Mouse (Mus musculus): Measurements from ENCODE around the gene Olfr686. TPM values are rescaled to one million over a fixed set of nuclear protein-coding genes. Genes with fewer than 3 reads are reported as not detected.

Olfr686 gene
- polyA plus RNA-seq (2012; rRNA removed): not detected in 2 replicates

GRCm38 (mm10) chr7:105207385-105207784 is at the start of gene Olfr686:
Gene Olfr686, minus strand, starts transcription at chr7:105207485.
- no peak for DNase-seq (ENCODE audit: low spot score)

GRCm38 (mm10) chr7:105256656-105257055 is 49.4 kb upstream of the Olfr686 start:
- no peak for DNase-seq (ENCODE audit: low spot score)

- DNase-seq (ENCODE audit: low spot score): no peak
Measured at GRCm38 (mm10) chr7:105248197-105248596, 40.9 kb upstream of the Olfr686 start.

DNA sequence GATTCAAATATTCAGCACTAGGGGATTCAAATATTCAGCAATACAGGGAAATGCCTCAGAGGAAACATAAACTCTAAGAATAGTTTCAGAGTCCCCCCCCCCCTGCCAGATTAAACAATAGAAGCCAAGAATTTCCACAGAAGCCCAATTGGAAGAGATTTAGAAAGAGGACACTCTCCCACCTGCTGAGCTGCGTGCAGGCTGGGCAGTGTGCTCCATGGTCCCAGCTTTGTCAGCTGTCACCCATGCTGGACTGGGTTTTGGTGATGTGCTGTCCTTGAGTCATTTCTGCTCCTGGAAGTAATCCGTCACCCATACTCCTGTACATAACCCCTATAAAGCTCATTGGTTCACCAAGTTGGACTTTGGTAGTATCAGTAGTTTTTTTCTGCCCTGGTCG is 40.4 kb upstream of the Olfr686 start:
- no peak for DNase-seq (ENCODE audit: low spot score)

GRCm38 (mm10) chr7:105229386-105229785 is 22.1 kb upstream of the Olfr686 start:
- no peak for DNase-seq (ENCODE audit: low spot score)

GRCm38 (mm10) chr7:105228138-105228537 is 20.9 kb upstream of the Olfr686 start:
- DNase-seq (ENCODE audit: low spot score): no peak

- DNase-seq (ENCODE audit: low spot score): no peak
Measured at GRCm38 (mm10) chr7:105226703-105227102, 19.4 kb upstream of the Olfr686 start.

- no peak for DNase-seq (ENCODE audit: low spot score)
Measured at GRCm38 (mm10) chr7:105226072-105226471, 18.8 kb upstream of the Olfr686 start.

GRCm38 (mm10) chr7:105218281-105218680 is 11.0 kb upstream of the Olfr686 start:
- no peak for DNase-seq (ENCODE audit: low spot score)

- DNase-seq (ENCODE audit: low spot score): no peak
Measured at GRCm38 (mm10) chr7:105214761-105215160, 7.5 kb upstream of the Olfr686 start.

GRCm38 (mm10) chr7:105185912-105186311 is 21.4 kb downstream of the Olfr686 start, which contains the start of gene Olfr685:
Gene Olfr685, minus strand, starts transcription at chr7:105186012.
- DNase-seq (ENCODE audit: low spot score): no peak

- no peak for DNase-seq (ENCODE audit: low spot score)
Measured at GRCm38 (mm10) chr7:105170773-105171172, 36.5 kb downstream of the Olfr686 start.

DNA sequence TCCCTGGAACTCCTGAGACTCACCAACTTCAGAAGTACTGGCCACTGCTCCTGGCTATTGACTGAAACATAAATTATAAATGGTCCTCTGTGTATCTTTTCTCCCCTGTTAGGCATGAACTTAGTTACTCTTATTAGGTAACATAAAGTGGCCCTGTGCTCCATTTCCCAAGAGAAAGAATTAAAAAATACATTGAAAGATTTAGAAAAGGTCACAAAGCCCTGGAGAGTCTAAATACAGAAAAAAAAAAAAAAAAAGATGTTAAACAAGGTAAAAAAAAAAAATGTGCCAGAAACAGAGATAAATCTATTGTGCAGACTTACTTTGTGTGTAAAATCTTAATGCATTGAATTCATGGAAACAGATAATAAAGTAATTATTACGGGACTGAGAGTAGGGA is 43.7 kb downstream of the Olfr686 start, which contains the start of gene Olfr684:
Gene Olfr684, minus strand, starts transcription at position 101 of the 400 bp plus-strand sequence.
- no peak for DNase-seq (ENCODE audit: low spot score)

Other genes starting within 250 kb of the Olfr686 start
- gene Olfr670, start 244.9 kb downstream of the Olfr686 start, polyA plus RNA-seq (2012; rRNA removed): not detected in 2 replicates
- gene Olfr671, start 228.4 kb downstream of the Olfr686 start, polyA plus RNA-seq (2012; rRNA removed): not detected in 2 replicates
- gene Olfr672, start 205.5 kb downstream of the Olfr686 start, polyA plus RNA-seq (2012; rRNA removed): not detected in 2 replicates
- gene Olfr675, start 179.0 kb downstream of the Olfr686 start, polyA plus RNA-seq (2012; rRNA removed): not detected in 2 replicates
- not detected in 2 replicates for gene Olfr676, start 174.8 kb downstream of the Olfr686 start, polyA plus RNA-seq (2012; rRNA removed)
- gene Olfr677, start 156.1 kb downstream of the Olfr686 start, polyA plus RNA-seq (2012; rRNA removed): not detected in 2 replicates
- not detected in 2 replicates for gene Olfr678, start 143.0 kb downstream of the Olfr686 start, polyA plus RNA-seq (2012; rRNA removed)
- not detected in 2 replicates for gene Olfr679, start 126.3 kb downstream of the Olfr686 start, polyA plus RNA-seq (2012; rRNA removed)
- not detected in 2 replicates for gene Olfr680-ps1, start 114.7 kb downstream of the Olfr686 start, polyA plus RNA-seq (2012; rRNA removed)
- not detected in 2 replicates for gene Olfr681, start 90.6 kb downstream of the Olfr686 start, polyA plus RNA-seq (2012; rRNA removed)
- gene Olfr683, start 60.5 kb downstream of the Olfr686 start, polyA plus RNA-seq (2012; rRNA removed): not detected in 2 replicates
- not detected in 2 replicates for gene Olfr684, start 43.8 kb downstream of the Olfr686 start, polyA plus RNA-seq (2012; rRNA removed)
- gene Olfr685, start 21.5 kb downstream of the Olfr686 start, polyA plus RNA-seq (2012; rRNA removed): not detected in 2 replicates
- not detected in 2 replicates for gene Olfr688, start 80.6 kb upstream of the Olfr686 start, polyA plus RNA-seq (2012; rRNA removed)
- not detected in 2 replicates for gene Olfr689, start 103.7 kb upstream of the Olfr686 start, polyA plus RNA-seq (2012; rRNA removed)
- not detected in 2 replicates for gene Olfr690, start 126.6 kb upstream of the Olfr686 start, polyA plus RNA-seq (2012; rRNA removed)
- 0.03 TPM in 1 of 2 replicates, not detected in the other for gene Olfr691, start 134.8 kb upstream of the Olfr686 start, polyA plus RNA-seq (2012; rRNA removed)
- not detected in 2 replicates for gene Olfr692, start 160.7 kb upstream of the Olfr686 start, polyA plus RNA-seq (2012; rRNA removed)
- not detected in 2 replicates for gene Gm5901, start 167.6 kb upstream of the Olfr686 start, polyA plus RNA-seq (2012; rRNA removed)
- 28.4 and 31.5 TPM in 2 replicates for gene Fam160a2, start 192.6 kb upstream of the Olfr686 start, polyA plus RNA-seq (2012; rRNA removed)
- gene Cnga4, start 197.1 kb upstream of the Olfr686 start, polyA plus RNA-seq (2012; rRNA removed): 0.04 and 0.10 TPM in 2 replicates
- not detected in 2 replicates for gene Cckbr, start 218.2 kb upstream of the Olfr686 start, polyA plus RNA-seq (2012; rRNA removed)